Mouse (Mus musculus) heart, adult 2 months (tissue): ENCODE measurements at regions not wholly inside any gene's neighbourhood (a gene's known extent, or its start where the extent isn't known, plus 50 kb on each side); places are given as distances from the start of the nearest gene placed in this dataset.

Source experiments
- CTCF ChIP-seq: fragments of 200-600 bp; IDR thresholded peaks from 2 replicates; pipeline ENCODE4 v1.8.1; 2022; ENCODE audit warnings: antibody characterized with exemption, mild to moderate bottlenecking, moderate library complexity
- EP300 ChIP-seq: fragments of 200-500 bp; IDR thresholded peaks from 2 replicates; pipeline ENCODE4 v1.6.1; 2011; ENCODE audit warnings: low read depth, low read length, control low read depth; ENCODE audit not compliant: insufficient read depth
- POLR2A ChIP-seq: fragments of 200-500 bp; IDR thresholded peaks from 2 replicates; pipeline ENCODE4 v1.6.1; 2011; ENCODE audit warnings: mild to moderate bottlenecking, low read depth, low read length, control low read depth; ENCODE audit not compliant: insufficient read depth

DNA sequence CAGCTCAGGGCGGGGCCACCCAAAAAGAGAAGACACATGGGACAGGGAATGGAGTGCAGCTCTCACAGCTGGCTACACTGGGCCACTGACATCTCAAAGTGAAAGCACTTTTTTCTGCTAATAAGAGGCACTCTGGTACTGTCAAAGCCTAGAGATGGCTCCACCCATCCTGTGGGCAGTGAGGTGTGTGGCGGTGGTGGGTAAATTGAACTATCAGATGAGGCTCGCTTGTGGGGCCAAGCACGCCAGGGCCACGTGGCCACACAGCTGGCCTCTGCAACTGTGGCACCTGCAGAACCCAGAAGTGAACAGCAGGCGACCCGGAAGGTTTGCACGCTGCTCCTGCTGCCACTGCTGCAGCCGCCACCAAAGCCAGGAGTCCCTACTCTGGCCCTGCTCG is 756.6 kb downstream of the A830018L16Rik start:
- TF ChIP-seq CTCF (no peak), POLR2A (no peak), EP300 (no peak)
